Mouse (Mus musculus) 416B (cell line): ENCODE data around the gene Prm1.
A peak's percentile ranks its signal among the peaks of the same experiment; 100 is the strongest.

ENCODE experiments used
- DNase-seq: peaks from one replicate; pipeline ENCODE4 v3.0.0; 2011; ENCODE audit warnings: low read depth

The Prm1 gene

DNA sequence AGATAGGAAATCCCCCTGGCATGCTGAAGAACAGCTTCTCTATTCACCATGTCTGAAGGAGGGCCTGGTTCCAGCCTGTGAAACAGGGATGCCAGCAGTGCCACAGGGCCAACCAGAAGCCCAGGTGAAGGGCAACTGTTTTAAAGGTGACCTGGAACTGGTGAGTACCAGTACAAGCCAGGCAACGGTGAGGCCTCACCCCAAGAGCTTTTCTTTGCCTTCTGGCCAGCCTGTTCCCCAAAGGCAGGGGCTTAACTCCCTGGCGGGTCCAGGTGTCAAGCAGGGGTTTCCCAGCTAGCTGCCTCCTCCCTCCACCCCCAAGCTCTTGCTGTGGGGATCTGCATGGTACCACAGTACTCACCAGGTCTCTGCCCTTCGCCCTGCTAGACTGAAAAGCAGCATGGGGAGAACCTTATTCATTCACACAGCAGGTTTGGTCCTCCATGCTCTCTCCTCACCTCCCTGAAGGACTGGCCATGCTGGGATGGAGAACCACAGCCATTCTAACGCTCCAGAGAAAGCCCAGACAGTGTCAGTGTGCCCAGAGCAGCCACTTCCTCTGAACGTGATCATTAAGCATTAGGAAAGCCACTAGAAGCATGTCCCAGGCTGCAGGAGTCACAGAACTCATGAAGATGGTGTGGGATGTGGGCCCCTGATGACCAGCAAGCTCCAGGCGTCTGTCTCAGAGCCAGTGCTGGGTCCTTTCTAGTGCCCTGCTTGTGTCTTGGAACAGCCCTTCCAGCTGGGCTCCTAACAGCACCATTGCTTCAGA lies 23.1 kb downstream of the Prm1 start:
- DNase-seq, result no peak

DNA sequence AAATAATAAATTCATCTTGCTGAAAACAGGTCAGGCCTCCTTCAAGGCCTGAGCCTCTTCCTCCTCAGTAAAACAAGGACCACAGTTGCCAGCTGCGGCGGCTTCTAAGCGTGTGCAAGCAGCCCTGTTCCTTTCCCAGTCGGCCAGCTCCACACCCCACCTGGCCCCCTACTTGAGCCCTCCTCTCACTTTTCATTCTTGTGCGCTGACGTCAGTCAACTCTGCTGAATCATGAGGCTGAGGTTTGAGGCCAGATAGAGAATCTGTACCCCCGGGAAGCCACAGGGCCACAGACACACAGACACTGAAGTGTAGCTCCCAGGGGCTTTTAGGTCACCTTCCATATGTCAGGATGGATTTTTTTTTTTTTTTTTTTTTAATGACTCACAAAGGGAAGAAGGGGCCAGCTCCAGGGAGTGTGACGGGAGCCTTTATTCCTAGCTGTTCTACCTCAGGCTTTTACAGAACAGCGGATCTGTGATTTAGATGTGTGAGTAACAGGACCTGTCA lies 23.7 kb downstream of the Prm1 start:
- DNase-seq, result peak; percentile 20

DNA sequence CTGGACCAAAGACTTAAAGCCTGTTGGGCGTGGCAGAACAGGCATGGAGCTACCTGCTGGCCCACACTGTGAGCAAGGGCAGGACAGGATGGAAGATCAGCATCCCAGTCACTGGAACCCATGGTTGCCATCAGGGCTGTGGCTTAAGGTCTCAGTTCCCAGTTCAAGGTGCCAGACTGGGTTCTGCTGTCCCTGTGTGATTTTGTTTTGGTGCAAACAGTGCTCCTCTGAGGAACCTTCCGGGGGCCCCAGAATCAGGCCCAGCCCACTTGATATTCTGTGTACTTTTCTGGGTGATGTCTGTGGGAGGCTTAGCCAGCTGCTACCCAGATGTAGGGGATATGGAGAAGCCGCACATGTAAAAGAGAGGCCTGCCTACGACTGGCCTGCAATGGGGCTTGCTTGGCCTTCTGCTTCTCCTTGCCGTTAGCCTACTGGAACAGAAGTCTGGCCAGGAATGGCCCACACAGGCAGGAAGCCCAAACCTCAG lies 25.0 kb downstream of the Prm1 start:
- no peak for DNase-seq

DNA sequence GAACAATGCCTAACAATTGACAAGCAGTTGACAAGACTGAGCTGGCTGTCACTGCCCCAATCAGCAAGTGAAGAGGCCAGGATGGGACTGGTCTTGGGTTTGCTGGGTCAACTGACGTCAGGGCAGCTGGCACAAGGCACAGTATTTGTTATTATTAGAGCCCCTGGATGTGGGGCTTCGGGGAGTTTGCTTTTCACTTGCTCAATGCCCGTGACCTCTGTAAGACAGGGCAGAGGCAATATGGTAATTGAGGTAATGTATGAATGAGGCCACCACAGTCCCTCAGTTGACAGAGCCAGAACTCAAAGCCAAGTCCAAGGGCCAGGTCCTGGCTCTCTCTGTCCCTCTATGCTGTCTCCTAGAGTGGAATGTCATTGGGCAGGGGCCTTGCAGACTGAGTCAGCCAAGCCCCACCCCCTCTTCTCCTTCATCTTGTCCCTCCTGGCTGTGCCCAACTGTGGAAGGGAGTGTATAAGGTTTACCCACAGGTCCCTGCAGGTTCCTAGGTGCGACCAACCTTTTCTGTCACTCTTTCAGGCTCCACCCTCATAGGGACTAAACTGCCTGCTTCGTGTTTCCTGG lies 28.0 kb downstream of the Prm1 start:
- no peak for DNase-seq

DNA sequence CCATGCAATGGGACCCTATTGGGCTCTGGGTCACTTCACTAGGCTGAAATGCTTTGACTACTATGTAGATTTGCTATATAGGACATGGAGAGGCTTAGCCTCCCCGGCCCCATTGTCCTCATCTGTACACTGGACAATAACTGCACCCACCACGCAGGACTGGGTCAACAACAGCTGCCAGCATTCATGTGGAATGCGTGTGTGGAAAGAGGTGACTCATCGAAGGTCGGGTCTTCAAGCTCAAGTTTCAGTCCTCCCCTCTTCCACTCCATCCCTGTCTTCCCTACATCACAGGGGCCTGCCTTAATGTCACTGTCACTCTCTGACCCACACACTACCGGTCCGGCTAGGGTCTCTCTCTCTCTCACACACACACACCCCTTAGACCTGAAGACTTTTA lies 29.3 kb downstream of the Prm1 start:
- DNase-seq, result no peak

DNA sequence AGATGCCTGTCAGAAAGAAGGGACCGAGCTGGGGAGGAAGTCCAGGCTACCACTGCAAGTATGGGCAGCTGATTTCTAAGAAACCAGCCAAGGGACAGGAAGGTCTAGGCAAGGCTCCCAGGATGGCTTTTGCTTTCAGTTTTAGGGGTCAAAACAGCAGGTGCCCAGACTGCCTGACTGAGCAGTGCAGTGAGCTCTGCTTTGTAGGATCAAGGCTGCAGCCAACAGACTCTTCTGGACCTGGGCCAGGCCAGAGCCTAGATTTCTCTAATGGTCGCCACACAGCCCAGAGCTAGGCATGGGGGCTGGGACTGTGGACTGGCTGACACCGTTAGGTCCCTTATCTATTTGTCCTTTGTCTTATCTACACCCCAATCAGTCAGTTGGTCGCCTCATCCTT lies 30.9 kb downstream of the Prm1 start:
- peak; percentile 67 for DNase-seq

DNA sequence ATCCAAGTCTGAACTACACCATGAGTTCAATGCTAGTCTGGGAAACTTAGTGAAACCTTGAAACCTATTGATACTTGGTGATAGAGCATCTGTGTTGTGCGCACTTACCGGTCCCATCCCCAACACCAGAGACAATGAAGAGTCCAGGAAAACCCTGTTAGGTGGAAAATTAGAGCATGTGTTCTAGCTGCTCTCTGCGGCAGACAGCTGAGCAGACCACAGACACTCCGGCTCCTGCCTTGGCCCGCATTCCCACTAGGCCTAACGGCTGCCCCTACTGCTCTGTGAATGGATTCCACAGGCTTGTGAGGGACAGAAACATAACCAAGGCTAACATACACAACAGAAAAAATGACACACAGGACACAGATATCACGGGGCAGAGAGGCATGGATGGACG lies 32.1 kb downstream of the Prm1 start:
- no peak for DNase-seq

DNA sequence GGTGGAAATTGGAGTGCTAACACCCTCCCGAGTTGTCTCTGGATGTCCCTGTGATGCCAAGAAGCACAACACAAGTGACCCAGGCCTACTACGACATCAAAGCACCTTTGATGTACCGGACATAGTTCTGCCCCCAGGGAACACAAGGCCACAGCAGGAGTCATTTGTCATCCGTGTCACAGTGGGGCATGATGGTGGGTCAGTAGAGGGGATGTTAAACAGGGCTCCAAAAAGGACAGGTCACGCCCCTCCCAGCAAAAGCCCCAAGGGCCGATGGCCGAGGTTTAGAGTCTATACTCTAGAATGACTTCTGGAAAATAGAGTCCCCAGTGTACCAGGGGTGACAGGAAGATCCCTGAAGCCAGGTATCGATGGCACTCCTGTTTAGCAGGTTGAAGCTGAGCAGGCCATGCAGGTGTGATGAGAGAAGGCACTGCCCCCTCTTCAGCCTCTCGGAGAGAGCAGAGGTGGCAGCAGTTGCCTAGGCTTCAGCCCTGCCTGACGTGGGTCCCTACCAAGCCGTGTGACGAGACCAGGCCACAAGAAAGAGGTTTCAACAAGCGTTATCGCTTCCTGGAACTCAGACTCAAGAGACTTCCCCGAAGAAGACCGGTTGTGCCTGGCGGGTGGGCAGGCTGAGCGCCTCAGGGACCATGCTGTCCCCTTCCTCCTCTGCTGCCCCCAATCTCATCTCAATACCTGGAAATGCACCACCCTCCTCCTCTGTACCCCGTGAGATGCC lies 33.7 kb downstream of the Prm1 start:
- DNase-seq, result no peak

DNA sequence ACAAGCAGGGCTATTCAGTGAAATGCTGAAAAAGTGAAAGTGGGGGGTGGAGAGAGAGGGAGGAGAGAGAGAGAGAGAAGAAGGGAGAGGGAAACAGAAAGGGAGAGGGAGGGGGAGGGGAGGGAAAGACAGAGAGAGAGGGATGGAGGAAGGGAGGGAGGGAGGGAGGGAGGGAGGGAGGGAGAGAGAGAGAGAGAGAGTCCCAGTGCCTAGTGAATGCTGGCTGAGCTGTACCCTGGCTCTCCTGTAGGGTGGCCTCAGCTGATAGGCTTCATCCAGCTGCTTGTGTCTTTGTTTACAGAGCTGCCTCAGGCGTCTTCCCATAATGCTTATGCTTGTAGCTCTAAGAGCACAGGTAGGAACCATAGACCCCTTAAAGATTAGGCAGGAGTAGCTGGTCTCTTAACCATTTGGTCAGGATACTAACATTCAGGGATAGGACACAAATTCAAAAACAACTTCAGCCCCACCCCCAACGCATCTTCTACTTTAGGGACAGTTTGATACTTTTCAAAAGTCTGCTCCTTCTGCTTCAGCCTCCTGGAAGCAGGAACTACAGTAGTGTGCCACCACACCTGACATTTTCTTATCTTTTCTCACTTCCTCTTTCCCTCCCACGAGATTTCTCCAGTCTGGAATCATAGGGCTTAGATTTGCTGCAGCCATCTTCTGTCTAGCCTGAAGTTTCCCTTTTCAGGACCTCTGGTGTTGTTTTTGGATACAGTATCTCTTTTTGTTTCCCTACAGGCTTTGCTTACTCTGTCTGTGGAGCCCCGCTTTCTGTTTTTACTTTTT lies 34.9 kb downstream of the Prm1 start:
- no peak for DNase-seq

DNA sequence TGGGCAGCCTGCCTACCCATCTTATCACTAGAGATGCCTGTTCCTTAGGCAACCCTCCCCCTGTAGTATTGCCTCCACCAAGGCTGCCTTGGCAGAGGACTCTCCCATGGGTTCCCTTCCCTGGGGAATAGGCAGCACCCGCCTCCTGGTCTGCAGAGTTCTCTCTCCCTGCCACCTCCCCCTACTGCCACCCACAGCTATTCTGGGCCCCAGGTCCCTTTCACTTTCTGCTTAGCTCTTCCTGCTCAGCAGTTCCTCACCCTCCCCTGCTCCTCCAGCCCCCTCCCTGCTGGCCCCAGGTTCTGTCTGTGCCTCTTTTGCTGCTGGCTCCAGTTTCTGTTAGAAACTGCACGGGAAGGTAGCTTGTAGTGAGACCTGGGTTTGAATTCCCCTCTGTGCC lies 36.0 kb downstream of the Prm1 start:
- no peak for DNase-seq

DNA sequence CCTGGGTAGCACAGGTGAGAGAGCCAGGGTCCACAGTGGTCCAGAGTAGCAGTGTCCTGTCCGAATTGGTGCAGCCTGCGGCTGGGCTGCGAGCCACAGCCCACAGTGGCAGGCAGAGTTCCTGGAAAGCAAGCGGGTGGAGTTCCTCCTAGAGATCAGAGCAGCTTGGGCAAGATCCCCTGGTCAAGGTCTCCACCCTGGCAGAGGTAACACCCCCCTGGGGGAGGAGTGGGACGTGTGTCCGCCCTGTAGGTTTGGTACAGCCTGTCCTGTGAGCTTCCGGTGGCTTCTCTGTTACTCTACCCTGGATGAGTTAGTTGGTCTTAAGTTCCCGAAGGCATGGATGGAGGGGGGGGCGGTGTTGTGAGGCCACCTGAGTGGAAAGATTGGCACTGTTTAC lies 36.8 kb downstream of the Prm1 start:
- peak; percentile 87 for DNase-seq

DNA sequence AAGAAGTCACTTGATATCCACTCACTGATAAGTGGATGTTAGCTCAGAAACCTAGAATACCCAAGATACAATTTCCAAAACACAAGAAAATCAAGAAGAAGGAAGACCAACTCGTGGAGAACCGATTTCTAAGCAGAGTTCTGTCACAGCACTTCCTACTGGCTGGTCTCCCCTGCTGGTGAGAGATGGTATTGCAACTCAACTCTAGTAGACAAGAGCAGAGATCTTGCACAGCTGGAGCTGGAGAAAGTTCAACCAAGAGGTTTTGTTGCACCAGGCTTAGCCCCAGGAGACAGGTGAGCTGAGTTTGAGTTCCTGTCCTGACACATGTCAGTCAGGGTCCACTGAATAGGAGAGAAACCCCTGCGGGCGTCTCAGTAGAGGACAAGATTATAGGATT lies 38.5 kb downstream of the Prm1 start:
- peak; percentile 84 for DNase-seq

DNA sequence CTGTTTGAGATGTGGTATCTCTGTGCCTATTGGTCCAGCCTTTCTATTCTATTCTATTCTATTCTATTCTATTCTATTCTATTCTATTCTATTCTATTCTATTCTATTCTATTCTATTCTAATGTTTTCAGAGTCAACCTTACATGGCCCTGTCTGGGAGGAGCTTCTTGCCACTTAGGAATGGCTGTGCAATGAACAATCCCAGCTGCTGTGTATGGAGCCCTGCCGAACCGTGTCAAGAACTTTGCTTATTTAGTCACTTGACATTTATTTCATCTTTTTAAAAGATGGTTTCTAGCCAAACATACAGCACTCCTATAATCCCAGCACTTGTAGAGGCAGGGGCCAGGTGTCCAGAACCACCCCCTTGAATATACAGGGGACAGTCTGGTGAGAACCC lies 41.3 kb downstream of the Prm1 start:
- DNase-seq, result no peak

DNA sequence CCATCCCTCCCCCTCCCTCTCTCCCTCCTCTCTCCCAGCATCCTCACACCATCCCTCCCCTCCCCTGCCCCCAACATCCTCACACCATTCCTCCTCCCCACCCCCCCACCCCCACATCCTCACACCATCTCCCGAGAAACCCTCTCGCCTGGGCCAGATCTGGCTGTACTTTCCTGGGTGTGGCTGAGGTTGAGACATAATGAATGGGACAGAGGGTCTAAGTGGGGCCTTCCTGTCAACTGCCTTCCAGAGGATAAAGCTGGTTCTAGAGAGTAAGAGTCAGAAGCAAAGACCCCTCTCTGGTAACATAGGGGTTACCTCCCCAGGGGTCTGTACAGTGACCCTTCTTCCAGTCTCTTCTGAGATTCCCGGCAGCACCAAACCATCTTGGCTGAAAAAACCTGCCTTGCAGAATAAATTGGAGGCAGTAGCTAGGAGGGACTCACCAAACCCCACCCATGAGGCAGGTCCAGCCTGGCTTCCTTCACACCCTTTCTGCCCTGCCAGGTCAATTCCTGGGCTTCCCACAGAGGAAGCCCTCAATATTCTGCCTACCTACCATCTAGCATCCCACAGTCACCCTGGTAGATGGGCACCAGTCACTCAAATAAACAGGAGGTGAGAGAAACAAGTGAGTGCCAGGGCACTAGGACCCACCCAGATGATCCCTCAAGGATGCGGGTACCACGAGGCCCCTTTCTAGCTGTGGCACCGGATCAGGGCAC lies 41.9 kb downstream of the Prm1 start:
- DNase-seq, result no peak

DNA sequence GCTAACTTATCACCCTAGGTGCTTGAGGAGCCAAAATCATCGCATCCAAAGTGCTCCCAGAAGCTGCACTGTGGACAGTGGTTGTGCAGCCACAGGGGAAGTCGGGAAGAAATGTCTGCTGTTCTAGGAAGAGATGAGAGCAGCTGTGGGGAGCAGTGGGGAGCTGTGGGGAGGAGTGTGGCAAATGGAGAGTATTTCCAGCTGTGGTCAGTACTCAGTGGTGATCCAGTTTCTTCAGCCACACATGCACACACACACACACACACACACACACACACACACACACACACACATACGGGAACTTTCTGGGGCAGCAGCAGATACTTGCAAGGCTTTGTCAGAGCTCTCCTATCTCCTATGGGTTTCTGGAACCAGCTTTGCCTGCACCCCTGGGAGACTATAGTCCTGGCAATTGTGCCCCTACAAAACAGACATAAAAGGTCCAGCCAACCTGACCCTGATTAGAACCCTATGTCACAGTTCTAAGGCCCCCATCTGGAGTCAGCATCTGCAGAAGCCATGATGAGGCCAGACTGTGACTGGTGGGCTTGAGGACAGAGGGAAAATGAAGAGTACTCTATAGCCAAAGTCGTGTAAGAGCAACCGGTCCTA lies 43.0 kb downstream of the Prm1 start:
- DNase-seq, result no peak

DNA sequence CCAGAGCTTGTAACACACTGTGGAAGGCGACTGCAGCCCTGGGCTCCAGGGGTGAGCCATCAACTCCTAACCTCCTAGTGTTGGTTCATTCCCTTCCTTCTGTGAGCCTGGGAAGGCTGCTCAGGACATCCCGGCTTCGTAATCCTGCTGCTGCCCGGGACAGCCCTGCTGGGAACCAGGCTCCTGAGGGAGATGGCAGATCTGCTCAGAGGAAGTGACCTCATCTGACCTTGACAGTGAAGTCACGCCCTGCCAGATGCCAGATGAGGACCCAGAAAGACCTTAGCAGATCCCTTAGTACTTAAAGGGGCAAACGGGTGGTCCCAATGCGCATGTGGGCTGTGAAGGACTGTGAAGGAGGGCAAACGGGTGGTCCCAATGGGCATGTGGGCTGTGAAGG lies 44.5 kb downstream of the Prm1 start:
- DNase-seq, result no peak

DNA sequence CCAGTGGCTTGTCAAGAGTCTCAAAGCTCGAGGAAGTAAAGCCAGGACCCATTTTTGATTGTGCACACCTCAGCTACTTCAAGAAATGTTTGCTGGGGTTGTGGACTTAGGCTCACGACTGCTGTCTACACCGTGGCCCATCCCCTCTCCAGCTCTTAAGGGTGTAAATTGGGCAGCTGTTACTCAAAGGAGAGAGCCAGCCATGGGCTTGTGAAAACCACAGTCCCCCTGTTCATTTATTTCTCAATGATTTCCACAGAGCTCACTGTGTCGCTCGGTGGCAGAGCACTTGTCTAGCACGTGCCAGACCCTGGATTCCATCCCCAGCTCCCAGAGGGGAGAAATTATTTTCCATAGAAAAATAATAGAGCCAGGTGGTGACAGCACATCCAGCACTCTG lies 49.5 kb downstream of the Prm1 start:
- DNase-seq, result no peak

DNA sequence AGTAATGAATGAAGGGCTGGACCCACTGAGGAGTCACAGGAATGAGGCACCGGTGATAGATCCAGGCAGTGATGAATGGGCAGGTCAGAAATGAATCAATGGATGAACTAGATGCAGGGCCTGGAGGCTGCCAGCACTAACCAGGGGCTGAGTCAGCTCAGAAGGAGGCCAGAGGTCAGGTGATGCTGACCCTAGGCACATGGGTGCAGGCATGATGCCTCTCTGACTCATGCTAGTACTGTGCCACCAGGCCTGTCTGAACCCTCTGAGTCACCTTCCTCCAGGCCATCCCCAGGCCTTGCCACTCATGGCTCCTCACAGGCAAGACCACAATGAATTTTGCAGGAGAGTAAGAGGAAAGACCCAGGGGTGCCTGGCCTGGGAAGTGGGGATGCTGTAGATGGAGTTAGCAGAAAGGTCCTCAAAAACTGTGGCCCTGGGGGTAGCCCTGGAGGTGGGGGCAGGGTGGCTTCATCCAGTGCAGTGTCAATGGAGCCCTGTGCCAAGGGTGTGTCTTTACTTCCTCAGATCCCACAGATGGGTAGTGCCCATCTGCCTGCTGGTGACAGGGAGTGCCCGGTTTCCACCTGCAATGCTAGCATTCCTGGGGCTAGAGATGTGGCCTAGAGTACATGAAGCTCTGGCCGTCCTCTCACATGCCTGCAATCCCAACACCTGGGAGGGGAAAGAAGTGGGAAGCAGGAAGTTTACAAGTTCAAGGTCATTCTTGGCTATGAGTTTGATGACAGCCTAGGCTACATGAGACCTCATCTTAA lies 50.9 kb downstream of the Prm1 start:
- peak; percentile 95 for DNase-seq

DNA sequence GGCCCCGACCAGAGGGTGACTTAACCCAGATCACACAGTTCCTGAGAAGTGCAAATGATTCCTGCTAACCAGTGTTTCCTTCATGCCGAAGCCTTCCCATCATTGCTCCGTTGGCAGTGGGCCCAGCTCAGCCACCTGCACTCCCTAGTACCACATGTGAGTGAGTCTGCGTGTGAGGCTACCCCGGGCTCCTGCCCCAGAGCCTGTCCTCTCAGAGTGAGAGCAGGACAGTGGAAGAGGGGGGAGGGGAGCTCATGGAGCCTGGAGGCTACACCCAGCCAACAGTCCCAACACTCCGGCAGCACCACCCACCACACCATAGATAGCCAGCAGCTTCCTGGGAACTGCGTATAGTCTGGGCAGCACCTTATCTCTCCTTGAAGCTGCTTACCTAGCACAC lies 55.8 kb downstream of the Prm1 start:
- DNase-seq, result no peak

DNA sequence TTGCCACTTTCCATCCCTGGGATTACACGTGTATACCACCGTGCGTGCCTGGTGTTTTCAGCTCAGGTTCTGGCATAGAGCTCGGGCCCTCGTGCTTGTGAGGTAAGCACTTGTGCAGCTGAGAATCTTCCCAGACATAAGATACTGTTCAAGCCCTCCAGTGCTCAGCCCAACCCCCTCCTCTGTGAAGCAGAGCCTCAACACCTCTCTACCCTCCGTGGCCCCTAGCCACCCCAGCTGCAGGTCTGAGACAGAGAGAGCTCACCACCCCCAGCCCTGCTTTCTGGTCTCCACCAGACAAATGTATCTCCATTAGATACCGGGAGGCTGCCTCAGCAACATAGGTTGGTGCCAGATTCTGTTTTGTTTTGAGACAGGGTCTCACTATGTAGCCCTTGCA lies 56.4 kb downstream of the Prm1 start:
- no peak for DNase-seq
